Mouse (Mus musculus): ENCODE results near the gene Pitpnm1.

Pitpnm1 gene

GRCm38 (mm10) chr19:4162646-4163542 is 63.1 kb downstream of the Pitpnm1 start, which contains the start of gene Rps6kb2:
Gene Rps6kb2 (minus strand): TSS chr19:4163354.
- in situ Hi-C loops (cut with MboI; ENCODE audit: low pct_unique_long_range_greater_than_20kb in 1 of 2, low sequenced_read_pairs in 2 of 2, unreplicated experiment in 1 of 2), result no loop called here

DNA sequence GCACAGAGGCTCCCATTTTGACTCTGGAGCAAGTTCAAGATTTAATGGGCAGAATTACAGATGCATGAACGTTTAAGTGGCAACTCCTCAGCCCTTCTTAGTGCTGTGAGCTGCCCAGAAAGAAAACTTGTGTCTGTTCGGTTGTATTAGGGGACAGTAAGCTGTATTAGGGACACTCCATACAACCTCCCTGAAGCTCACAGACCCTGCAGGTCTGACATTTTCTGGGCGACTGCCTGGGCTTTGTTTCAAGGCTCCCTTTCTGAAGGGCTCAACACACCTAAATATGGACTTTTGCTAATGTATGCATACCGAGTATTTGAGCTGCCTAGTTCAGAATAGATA is 63.7 kb downstream of the Pitpnm1 start:
- in situ Hi-C loops (cut with MboI; ENCODE audit: low pct_unique_long_range_greater_than_20kb in 1 of 2, low sequenced_read_pairs in 2 of 2, unreplicated experiment in 1 of 2), result no loop called here

Measured in mouse embryonic stem cell (cell line).